Mouse (Mus musculus): ENCODE results near the gene Numb. TPM values are rescaled to one million over a fixed set of nuclear protein-coding genes. Genes with fewer than 3 reads are reported as not detected.

Gene Numb
- polyA plus RNA-seq, 1 experiment from 2014 or later, result 30.6 TPM

GRCm38 (mm10) chr12:83852512-83853213, 69.1 kb downstream of the Numb start:
- no peak overlapping the region for H3K4me2 ChIP-seq (ENCODE audit: low read depth, low read length)
- H3K27ac ChIP-seq (ENCODE audit: low read length), result no peak overlapping the region
- H3K9ac ChIP-seq (ENCODE audit: low read length), result no peak overlapping the region
- no peaks in the 10 kb centered on the region for H3K36me3 ChIP-seq (ENCODE audit: control insufficient read depth, insufficient read depth)
- no peaks in the 10 kb centered on the region for H3K4me1 ChIP-seq (ENCODE audit: control insufficient read depth, insufficient read depth, low read length)
- H3K27me3 ChIP-seq (ENCODE audit: control insufficient read depth, insufficient read depth, low read length), result no peaks in the 10 kb centered on the region
- no peaks in the 10 kb centered on the region for H3K9me3 ChIP-seq (replicated peaks; ENCODE audit: control insufficient read depth, low read length)
- WGBS, result 77% methylated on average over 5 of the region's 5 CpGs
- ATAC-seq (replicated peaks; ENCODE audit: extremely low read depth, insufficient read depth, low FRiP score), result no peak
- no peak overlapping the region for H3K4me3 ChIP-seq (ENCODE audit: low read length)

- H3K4me2 ChIP-seq (ENCODE audit: low read depth, low read length), result no peak overlapping the region
- ATAC-seq (replicated peaks; ENCODE audit: extremely low read depth, insufficient read depth, low FRiP score), result no peak
- no peaks in the 10 kb centered on the region for H3K9me3 ChIP-seq (replicated peaks; ENCODE audit: control insufficient read depth, low read length)
- no peaks in the 10 kb centered on the region for H3K36me3 ChIP-seq (ENCODE audit: control insufficient read depth, insufficient read depth)
- H3K9ac ChIP-seq (ENCODE audit: low read length), result no peak overlapping the region
- no peak overlapping the region for H3K4me3 ChIP-seq (ENCODE audit: low read length)
- H3K27me3 ChIP-seq (ENCODE audit: control insufficient read depth, insufficient read depth, low read length), result no peaks in the 10 kb centered on the region
- 47% methylated on average over 4 of the region's 4 CpGs for WGBS
- H3K27ac ChIP-seq (ENCODE audit: low read length), result no peak overlapping the region
- H3K4me1 ChIP-seq (ENCODE audit: control insufficient read depth, insufficient read depth, low read length), result no peaks in the 10 kb centered on the region
Measured at GRCm38 (mm10) chr12:83850334-83850733, 71.4 kb downstream of the Numb start.

- no peak overlapping the region for H3K4me3 ChIP-seq (ENCODE audit: low read length)
- no peaks in the 10 kb centered on the region for H3K4me1 ChIP-seq (ENCODE audit: control insufficient read depth, insufficient read depth, low read length)
- H3K27me3 ChIP-seq (ENCODE audit: control insufficient read depth, insufficient read depth, low read length), result no peaks in the 10 kb centered on the region
- ATAC-seq (replicated peaks; ENCODE audit: extremely low read depth, insufficient read depth, low FRiP score), result no peak
- H3K9me3 ChIP-seq (replicated peaks; ENCODE audit: control insufficient read depth, low read length), result no peaks in the 10 kb centered on the region
- no peaks in the 10 kb centered on the region for H3K36me3 ChIP-seq (ENCODE audit: control insufficient read depth, insufficient read depth)
- H3K4me2 ChIP-seq (ENCODE audit: low read depth, low read length), result no peak overlapping the region
- WGBS, result 100% methylated on average over 1 of the region's 1 CpGs
- H3K9ac ChIP-seq (ENCODE audit: low read length), result no peak overlapping the region
- no peak overlapping the region for H3K27ac ChIP-seq (ENCODE audit: low read length)
Measured at GRCm38 (mm10) chr12:83848595-83849231, 73.0 kb downstream of the Numb start.

GRCm38 (mm10) chr12:83847877-83848276, 73.9 kb downstream of the Numb start:
- no peak overlapping the region for H3K27ac ChIP-seq (ENCODE audit: low read length)

GRCm38 (mm10) chr12:83842678-83843440, 78.9 kb downstream of the Numb start:
- H3K9ac ChIP-seq (ENCODE audit: low read length), result no peak overlapping the region
- H3K27ac ChIP-seq (ENCODE audit: low read length), result no peak overlapping the region
- no peak overlapping the region for H3K4me3 ChIP-seq (ENCODE audit: low read length)
- no peaks in the 10 kb centered on the region for H3K27me3 ChIP-seq (ENCODE audit: control insufficient read depth, insufficient read depth, low read length)
- no peak for ATAC-seq (replicated peaks; ENCODE audit: extremely low read depth, insufficient read depth, low FRiP score)
- H3K4me1 ChIP-seq (ENCODE audit: control insufficient read depth, insufficient read depth, low read length), result no peaks in the 10 kb centered on the region
- WGBS, result 91% methylated on average over 3 of the region's 3 CpGs
- no peak overlapping the region for H3K4me2 ChIP-seq (ENCODE audit: low read depth, low read length)
- H3K36me3 ChIP-seq (ENCODE audit: control insufficient read depth, insufficient read depth), result peaks cover 18% of the 10 kb centered on the region
- H3K9me3 ChIP-seq (replicated peaks; ENCODE audit: control insufficient read depth, low read length), result no peaks in the 10 kb centered on the region

More at GRCm38 (mm10) chr12:83847877-83848276, 73.9 kb downstream of the Numb start:
- Histone ChIP-seq H3K4me1 (ENCODE audit: control insufficient read depth, insufficient read depth, low read length) (no peaks in the 10 kb centered on the region), H3K27me3 (ENCODE audit: control insufficient read depth, insufficient read depth, low read length) (no peaks in the 10 kb centered on the region), H3K4me3 (ENCODE audit: low read length) (no peak overlapping the region), H3K4me2 (ENCODE audit: low read depth, low read length) (no peak overlapping the region), H3K9me3 (replicated peaks; ENCODE audit: control insufficient read depth, low read length) (no peaks in the 10 kb centered on the region), H3K36me3 (ENCODE audit: control insufficient read depth, insufficient read depth) (no peaks in the 10 kb centered on the region), H3K9ac (ENCODE audit: low read length) (no peak overlapping the region)
- WGBS, result 88% methylated on average over 2 of the region's 2 CpGs
- ATAC-seq (replicated peaks; ENCODE audit: extremely low read depth, insufficient read depth, low FRiP score), result no peak

GRCm38 (mm10) chr12:83841409-83842190, 80.1 kb downstream of the Numb start:
- no peaks in the 10 kb centered on the region for H3K4me1 ChIP-seq (ENCODE audit: control insufficient read depth, insufficient read depth, low read length)
- no peak overlapping the region for H3K27ac ChIP-seq (ENCODE audit: low read length)
- no peak for ATAC-seq (replicated peaks; ENCODE audit: extremely low read depth, insufficient read depth, low FRiP score)
- peaks cover 21% of the 10 kb centered on the region for H3K36me3 ChIP-seq (ENCODE audit: control insufficient read depth, insufficient read depth)
- no peak overlapping the region for H3K4me3 ChIP-seq (ENCODE audit: low read length)
- no peaks in the 10 kb centered on the region for H3K27me3 ChIP-seq (ENCODE audit: control insufficient read depth, insufficient read depth, low read length)
- WGBS, result 87% methylated on average over 10 of the region's 10 CpGs
- H3K4me2 ChIP-seq (ENCODE audit: low read depth, low read length), result no peak overlapping the region
- H3K9ac ChIP-seq (ENCODE audit: low read length), result no peak overlapping the region
- no peaks in the 10 kb centered on the region for H3K9me3 ChIP-seq (replicated peaks; ENCODE audit: control insufficient read depth, low read length)

- H3K4me2 ChIP-seq (ENCODE audit: low read depth, low read length), result no peak overlapping the region
- 95% methylated on average over 3 of the region's 3 CpGs for WGBS
- ATAC-seq (replicated peaks; ENCODE audit: extremely low read depth, insufficient read depth, low FRiP score), result no peak
Measured at GRCm38 (mm10) chr12:83833979-83834378, 87.8 kb downstream of the Numb start.

GRCm38 (mm10) chr12:83830424-83830823, 91.3 kb downstream of the Numb start:
- no peak for ATAC-seq (replicated peaks; ENCODE audit: extremely low read depth, insufficient read depth, low FRiP score)
- 79% methylated on average over 3 of the region's 3 CpGs for WGBS
- Histone ChIP-seq H3K4me2 (ENCODE audit: low read depth, low read length) (no peak overlapping the region), H3K27me3 (ENCODE audit: control insufficient read depth, insufficient read depth, low read length) (no peaks in the 10 kb centered on the region), H3K9ac (ENCODE audit: low read length) (no peak overlapping the region), H3K4me1 (ENCODE audit: control insufficient read depth, insufficient read depth, low read length) (no peaks in the 10 kb centered on the region), H3K36me3 (ENCODE audit: control insufficient read depth, insufficient read depth) (peaks cover 18% of the 10 kb centered on the region), H3K4me3 (ENCODE audit: low read length) (no peak overlapping the region), H3K9me3 (replicated peaks; ENCODE audit: control insufficient read depth, low read length) (no peaks in the 10 kb centered on the region), H3K27ac (ENCODE audit: low read length) (no peak overlapping the region)

More at GRCm38 (mm10) chr12:83833979-83834378, 87.8 kb downstream of the Numb start:
- Histone ChIP-seq H3K4me1 (ENCODE audit: control insufficient read depth, insufficient read depth, low read length) (no peaks in the 10 kb centered on the region), H3K9ac (ENCODE audit: low read length) (no peak overlapping the region), H3K9me3 (replicated peaks; ENCODE audit: control insufficient read depth, low read length) (no peaks in the 10 kb centered on the region), H3K4me3 (ENCODE audit: low read length) (no peak overlapping the region), H3K27ac (ENCODE audit: low read length) (no peak overlapping the region), H3K36me3 (ENCODE audit: control insufficient read depth, insufficient read depth) (peaks cover 21% of the 10 kb centered on the region), H3K27me3 (ENCODE audit: control insufficient read depth, insufficient read depth, low read length) (no peaks in the 10 kb centered on the region)
